Mouse (Mus musculus): ENCODE results near the gene Med22. TPM values are rescaled to one million over a fixed set of nuclear protein-coding genes. Genes with fewer than 3 reads are reported as not detected.

The Med22 gene
- polyA plus RNA-seq (2015; fragmentation: Nextera tagmentation; extraction: Ambion mirVana), result 134 and 137 TPM in 2 replicates

- Histone ChIP-seq H3K9me3 (replicated peaks; ENCODE audit: control insufficient read depth, low read length, poor library complexity, severe bottlenecking) (no peaks in the 10 kb centered on the region), H3K9ac (ENCODE audit: low read depth, low read length) (peak within 1 kb of the TSS; percentile 93), H3K27me3 (ENCODE audit: control insufficient read depth, insufficient read depth, low read depth, low read length) (no peaks in the 10 kb centered on the region), H3K27ac (ENCODE audit: low read length) (peak within 1 kb of the TSS; percentile 93), H3K4me1 (ENCODE audit: control insufficient read depth, insufficient read depth, low read length) (peaks cover 31% of the 10 kb centered on the region), H3K4me2 (ENCODE audit: low read length) (peak within 1 kb of the TSS; percentile 99), H3K36me3 (ENCODE audit: control insufficient read depth, insufficient read depth, low read length) (peaks cover 46% of the 10 kb centered on the region), H3K4me3 (ENCODE audit: low read depth, low read length) (peak within 1 kb of the TSS; percentile 84)
- peak; percentile 93 for ATAC-seq
- under 1% methylated on average over 74 of the region's 74 CpGs for WGBS
Measured at GRCm38 (mm10) chr2:26910124-26910993, at the start of gene Med22, which contains the start of gene Rpl7a. Gene Med22, minus strand, starts transcription at chr2:26910677. Gene Rpl7a, plus strand, starts transcription at chr2:26910764.

GRCm38 (mm10) chr2:26957488-26957859 is 47.0 kb upstream of the Med22 start:
- Histone ChIP-seq H3K36me3 (ENCODE audit: control insufficient read depth, insufficient read depth, low read length) (peaks cover 35% of the 10 kb centered on the region), H3K27ac (ENCODE audit: low read length) (no peak overlapping the region)
- WGBS, result 84% methylated on average over 2 of the region's 2 CpGs

GRCm38 (mm10) chr2:26956811-26957487 is 46.5 kb upstream of the Med22 start:
- peaks cover 35% of the 10 kb centered on the region for H3K36me3 ChIP-seq (ENCODE audit: control insufficient read depth, insufficient read depth, low read length)
- H3K4me2 ChIP-seq (ENCODE audit: low read length), result no peak overlapping the region
- WGBS, result 95% methylated on average over 12 of the region's 12 CpGs
- H3K4me3 ChIP-seq (ENCODE audit: low read depth, low read length), result no peak overlapping the region
- H3K27ac ChIP-seq (ENCODE audit: low read length), result no peak overlapping the region
- no peak for ATAC-seq
- H3K9me3 ChIP-seq (replicated peaks; ENCODE audit: control insufficient read depth, low read length, poor library complexity, severe bottlenecking), result no peaks in the 10 kb centered on the region
- no peaks in the 10 kb centered on the region for H3K27me3 ChIP-seq (ENCODE audit: control insufficient read depth, insufficient read depth, low read depth, low read length)
- H3K9ac ChIP-seq (ENCODE audit: low read depth, low read length), result no peak overlapping the region
- H3K4me1 ChIP-seq (ENCODE audit: control insufficient read depth, insufficient read depth, low read length), result peaks cover 8% of the 10 kb centered on the region

More at GRCm38 (mm10) chr2:26957488-26957859, 47.0 kb upstream of the Med22 start:
- peaks cover 13% of the 10 kb centered on the region for H3K4me1 ChIP-seq (ENCODE audit: control insufficient read depth, insufficient read depth, low read length)
- H3K9ac ChIP-seq (ENCODE audit: low read depth, low read length), result no peak overlapping the region
- no peak overlapping the region for H3K4me2 ChIP-seq (ENCODE audit: low read length)
- no peaks in the 10 kb centered on the region for H3K9me3 ChIP-seq (replicated peaks; ENCODE audit: control insufficient read depth, low read length, poor library complexity, severe bottlenecking)
- H3K27me3 ChIP-seq (ENCODE audit: control insufficient read depth, insufficient read depth, low read depth, low read length), result no peaks in the 10 kb centered on the region
- ATAC-seq, result no peak
- H3K4me3 ChIP-seq (ENCODE audit: low read depth, low read length), result no peak overlapping the region

DNA sequence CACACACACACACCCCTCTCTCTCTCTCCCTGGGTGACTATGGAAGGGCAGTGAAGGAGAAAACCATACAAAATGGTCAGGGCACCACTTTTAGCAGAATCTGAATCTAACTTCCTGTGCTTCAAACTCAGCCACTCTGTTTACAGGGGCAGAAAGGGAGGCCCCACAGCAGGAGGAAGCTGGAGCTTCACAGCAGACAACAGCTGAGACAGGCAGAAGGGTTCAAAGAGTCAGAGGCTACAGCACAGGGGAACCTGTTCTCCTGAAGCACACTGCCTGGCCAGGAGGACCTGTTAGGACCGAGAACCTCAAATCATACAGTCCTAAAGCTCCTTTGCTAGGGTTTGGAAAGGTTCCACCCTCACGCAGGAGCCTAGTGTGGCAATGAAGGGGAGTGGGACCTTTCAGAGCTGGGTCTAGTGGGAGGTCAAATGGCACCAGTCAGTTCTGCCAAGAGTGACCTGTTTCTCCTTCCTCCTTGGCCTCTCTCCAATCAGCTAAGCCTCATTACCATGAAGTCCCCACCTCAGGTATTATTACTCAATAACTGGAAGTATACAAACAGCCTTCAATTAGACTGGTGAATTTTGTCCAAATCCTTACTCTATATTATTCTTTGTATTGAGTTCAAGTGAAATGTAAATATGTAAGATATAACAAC is 44.4 kb upstream of the Med22 start:
- no peaks in the 10 kb centered on the region for H3K4me1 ChIP-seq (ENCODE audit: control insufficient read depth, insufficient read depth, low read length)
- H3K4me3 ChIP-seq (ENCODE audit: low read depth, low read length), result no peak overlapping the region
- no peaks in the 10 kb centered on the region for H3K9me3 ChIP-seq (replicated peaks; ENCODE audit: control insufficient read depth, low read length, poor library complexity, severe bottlenecking)
- no peaks in the 10 kb centered on the region for H3K27me3 ChIP-seq (ENCODE audit: control insufficient read depth, insufficient read depth, low read depth, low read length)
- ATAC-seq, result no peak
- H3K4me2 ChIP-seq (ENCODE audit: low read length), result no peak overlapping the region
- H3K36me3 ChIP-seq (ENCODE audit: control insufficient read depth, insufficient read depth, low read length), result peaks cover 42% of the 10 kb centered on the region
- no peak overlapping the region for H3K9ac ChIP-seq (ENCODE audit: low read depth, low read length)
- H3K27ac ChIP-seq (ENCODE audit: low read length), result no peak overlapping the region
- 94% methylated on average over 2 of the region's 2 CpGs for WGBS

DNA sequence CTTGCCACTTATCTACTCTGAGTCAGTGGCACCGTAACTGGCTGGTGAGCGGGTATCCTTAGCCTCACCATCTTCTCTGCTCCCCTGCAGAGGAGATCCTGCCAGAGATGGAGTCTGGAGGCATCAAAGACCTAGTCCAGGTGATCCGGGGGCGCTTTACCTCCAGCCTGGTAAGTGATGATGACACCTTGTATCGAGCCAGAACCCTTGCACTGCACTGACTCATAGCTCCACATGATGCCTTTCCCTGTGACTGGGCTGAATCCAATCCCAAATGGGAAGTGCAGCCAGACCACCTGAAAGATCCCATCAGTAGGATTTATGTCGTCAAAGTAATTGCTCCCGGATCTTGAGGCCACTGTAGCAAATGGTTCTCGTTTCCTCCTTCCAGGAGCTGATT is 42.4 kb upstream of the Med22 start:
- no peak for ATAC-seq
- peaks cover 32% of the 10 kb centered on the region for H3K36me3 ChIP-seq (ENCODE audit: control insufficient read depth, insufficient read depth, low read length)
- no peaks in the 10 kb centered on the region for H3K9me3 ChIP-seq (replicated peaks; ENCODE audit: control insufficient read depth, low read length, poor library complexity, severe bottlenecking)
- H3K27me3 ChIP-seq (ENCODE audit: control insufficient read depth, insufficient read depth, low read depth, low read length), result no peaks in the 10 kb centered on the region
- no peak overlapping the region for H3K4me3 ChIP-seq (ENCODE audit: low read depth, low read length)
- H3K27ac ChIP-seq (ENCODE audit: low read length), result no peak overlapping the region
- WGBS, result 95% methylated on average over 8 of the region's 8 CpGs
- no peak overlapping the region for H3K9ac ChIP-seq (ENCODE audit: low read depth, low read length)
- H3K4me1 ChIP-seq (ENCODE audit: control insufficient read depth, insufficient read depth, low read length), result no peaks in the 10 kb centered on the region
- H3K4me2 ChIP-seq (ENCODE audit: low read length), result no peak overlapping the region

DNA sequence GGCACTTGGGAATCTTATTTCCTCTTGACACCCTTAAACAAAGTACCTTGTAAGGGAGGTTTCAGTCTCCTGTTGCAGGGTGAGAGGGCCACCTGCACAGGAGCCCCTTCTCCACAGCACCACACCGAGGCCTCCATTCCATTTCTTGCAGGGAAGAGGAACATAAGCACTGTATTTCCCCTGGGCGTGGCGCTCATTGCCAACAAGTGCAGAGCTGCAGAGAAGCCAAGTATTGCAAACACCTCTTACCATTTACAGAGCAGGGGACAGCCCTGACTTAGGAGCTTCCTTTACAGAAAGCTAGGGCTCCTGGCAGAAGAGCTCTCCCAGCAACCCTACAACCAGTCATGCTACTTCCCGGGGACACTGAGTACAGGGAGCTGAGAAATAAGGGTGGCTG is 41.7 kb upstream of the Med22 start:
- no peak for ATAC-seq
- no peak overlapping the region for H3K4me3 ChIP-seq (ENCODE audit: low read depth, low read length)
- H3K9me3 ChIP-seq (replicated peaks; ENCODE audit: control insufficient read depth, low read length, poor library complexity, severe bottlenecking), result no peaks in the 10 kb centered on the region
- H3K27me3 ChIP-seq (ENCODE audit: control insufficient read depth, insufficient read depth, low read depth, low read length), result no peaks in the 10 kb centered on the region
- H3K27ac ChIP-seq (ENCODE audit: low read length), result no peak overlapping the region
- H3K36me3 ChIP-seq (ENCODE audit: control insufficient read depth, insufficient read depth, low read length), result peaks cover 26% of the 10 kb centered on the region
- 93% methylated on average over 4 of the region's 4 CpGs for WGBS
- H3K4me2 ChIP-seq (ENCODE audit: low read length), result no peak overlapping the region
- H3K9ac ChIP-seq (ENCODE audit: low read depth, low read length), result no peak overlapping the region
- no peaks in the 10 kb centered on the region for H3K4me1 ChIP-seq (ENCODE audit: control insufficient read depth, insufficient read depth, low read length)

- no peaks in the 10 kb centered on the region for H3K9me3 ChIP-seq (replicated peaks; ENCODE audit: control insufficient read depth, low read length, poor library complexity, severe bottlenecking)
- H3K27ac ChIP-seq (ENCODE audit: low read length), result no peak overlapping the region
- peaks cover 22% of the 10 kb centered on the region for H3K36me3 ChIP-seq (ENCODE audit: control insufficient read depth, insufficient read depth, low read length)
- no peaks in the 10 kb centered on the region for H3K27me3 ChIP-seq (ENCODE audit: control insufficient read depth, insufficient read depth, low read depth, low read length)
- H3K4me3 ChIP-seq (ENCODE audit: low read depth, low read length), result no peak overlapping the region
- no peak overlapping the region for H3K4me2 ChIP-seq (ENCODE audit: low read length)
- no peak for ATAC-seq
- no peak overlapping the region for H3K9ac ChIP-seq (ENCODE audit: low read depth, low read length)
- H3K4me1 ChIP-seq (ENCODE audit: control insufficient read depth, insufficient read depth, low read length), result no peaks in the 10 kb centered on the region
- 88% methylated on average over 8 of the region's 8 CpGs for WGBS
Measured at GRCm38 (mm10) chr2:26951346-26951905, 40.9 kb upstream of the Med22 start.

DNA sequence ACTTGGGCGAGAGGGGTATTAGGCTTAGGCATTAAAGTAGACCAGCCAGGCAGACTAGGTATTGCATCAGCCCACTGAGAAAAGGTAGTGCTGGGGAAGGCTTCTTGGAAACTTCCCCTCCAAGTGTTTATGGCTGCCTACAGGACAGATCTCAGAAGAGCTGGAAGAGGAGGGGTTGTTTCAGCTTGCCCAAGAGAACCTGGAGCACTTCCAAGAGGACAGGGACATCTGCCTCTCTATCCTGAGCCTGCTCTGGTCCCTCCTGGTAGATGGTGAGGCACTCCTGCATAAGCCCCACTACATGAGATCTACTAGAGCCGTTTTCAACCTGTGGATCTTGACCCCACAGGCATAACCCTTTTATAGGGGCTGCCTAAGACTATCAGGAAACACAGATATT is 39.9 kb upstream of the Med22 start:
- H3K4me1 ChIP-seq (ENCODE audit: control insufficient read depth, insufficient read depth, low read length), result no peaks in the 10 kb centered on the region
- no peaks in the 10 kb centered on the region for H3K27me3 ChIP-seq (ENCODE audit: control insufficient read depth, insufficient read depth, low read depth, low read length)
- H3K36me3 ChIP-seq (ENCODE audit: control insufficient read depth, insufficient read depth, low read length), result peaks cover 22% of the 10 kb centered on the region
- H3K9me3 ChIP-seq (replicated peaks; ENCODE audit: control insufficient read depth, low read length, poor library complexity, severe bottlenecking), result no peaks in the 10 kb centered on the region
- no peak overlapping the region for H3K4me2 ChIP-seq (ENCODE audit: low read length)
- no peak overlapping the region for H3K27ac ChIP-seq (ENCODE audit: low read length)
- 90% methylated on average over 2 of the region's 2 CpGs for WGBS
- no peak overlapping the region for H3K4me3 ChIP-seq (ENCODE audit: low read depth, low read length)
- no peak overlapping the region for H3K9ac ChIP-seq (ENCODE audit: low read depth, low read length)
- ATAC-seq, result no peak
